Mouse (Mus musculus): ENCODE results near the gene Kcnj6.

Kcnj6 gene

DNA sequence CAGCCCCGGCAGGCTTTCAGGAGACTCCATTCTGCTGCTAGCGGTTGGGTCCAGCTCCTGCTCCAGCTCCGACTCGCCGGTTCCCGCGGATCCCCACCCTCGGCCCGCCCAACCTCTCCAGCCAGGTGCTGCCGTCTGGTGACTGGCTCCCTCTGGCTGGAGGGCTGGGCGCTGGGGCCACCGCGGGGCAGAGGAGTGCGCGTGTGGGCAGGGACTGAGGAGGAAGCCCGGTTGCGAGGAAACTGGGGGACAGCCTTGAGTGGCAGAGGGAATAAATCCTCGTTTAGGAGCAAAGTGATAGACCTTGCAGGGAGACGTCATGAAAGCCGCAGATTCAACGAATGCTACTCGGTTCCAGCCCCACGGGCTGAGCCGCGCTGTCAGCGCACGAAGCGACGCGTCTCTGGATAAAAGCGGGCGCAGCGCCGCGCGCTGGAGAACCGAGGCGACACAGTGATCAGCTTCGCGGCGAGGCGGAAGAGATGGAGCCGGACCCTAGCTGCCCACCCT, at the start of gene Kcnj6:
Gene Kcnj6 (minus strand): TSS at position 362 of the 510 bp plus-strand sequence.
- peak; percentile 77 for DNase-seq (ENCODE audit: low spot score)

DNA sequence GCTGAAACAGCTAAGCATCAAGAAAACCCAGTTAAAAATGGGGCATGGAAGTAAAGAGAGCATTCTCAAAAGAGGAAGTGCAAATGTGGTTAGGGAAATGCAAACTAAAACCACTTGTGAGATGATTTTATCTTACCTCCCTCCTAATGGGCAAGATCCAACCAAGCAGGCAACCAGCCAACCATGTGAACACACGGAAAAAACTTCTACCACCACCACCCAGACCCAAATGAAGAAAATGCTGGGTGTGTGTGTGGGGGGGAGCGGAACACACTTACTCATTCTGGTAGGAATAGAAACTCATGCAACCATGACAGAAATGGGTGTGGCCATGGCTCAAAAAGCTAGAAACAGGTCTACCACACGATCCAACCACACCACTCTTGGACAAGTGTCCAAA, 12.4 kb upstream of the Kcnj6 start:
- DNase-seq (ENCODE audit: low spot score) = no peak

DNA sequence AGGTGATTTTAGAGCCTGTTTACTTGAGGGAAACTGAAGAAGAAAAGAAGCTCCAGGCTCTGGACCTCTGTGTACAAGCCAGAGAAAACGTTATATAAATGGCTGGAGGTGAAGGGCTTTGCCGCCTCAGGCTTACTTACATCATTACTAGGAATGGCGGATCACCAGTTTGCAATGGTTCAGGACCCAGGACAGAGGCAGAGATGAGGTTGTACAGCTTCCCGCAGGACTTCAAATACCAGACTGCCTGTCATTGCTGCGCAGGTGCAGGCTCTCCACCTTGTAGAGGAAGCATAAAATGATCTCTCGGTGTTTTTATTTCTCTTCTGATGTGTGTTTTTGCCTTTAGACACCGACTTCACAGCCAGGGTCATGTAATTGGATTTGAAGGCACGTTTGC, 7.1 kb upstream of the Kcnj6 start:
- no peak for DNase-seq (ENCODE audit: low spot score)

DNA sequence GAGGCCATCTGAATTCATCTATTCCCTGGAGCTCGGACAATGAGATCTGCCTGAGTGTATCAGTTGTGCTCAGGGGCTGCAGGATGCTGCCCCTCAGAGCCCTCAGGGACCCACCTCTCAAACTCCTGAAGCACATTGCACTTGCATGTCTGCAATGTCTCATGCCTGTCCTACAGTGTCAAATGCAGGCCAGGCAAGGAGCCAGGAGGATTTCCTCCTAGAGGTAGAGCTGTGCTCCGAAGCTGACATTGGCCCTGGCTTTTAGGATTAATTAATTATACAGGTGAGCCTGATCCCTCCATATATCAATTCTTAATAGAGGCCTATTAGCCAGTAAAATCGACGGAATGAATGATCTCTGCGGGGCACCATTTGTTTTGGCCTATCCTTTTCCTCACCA, 2.0 kb upstream of the Kcnj6 start:
- DNase-seq (ENCODE audit: low spot score) = no peak

DNA sequence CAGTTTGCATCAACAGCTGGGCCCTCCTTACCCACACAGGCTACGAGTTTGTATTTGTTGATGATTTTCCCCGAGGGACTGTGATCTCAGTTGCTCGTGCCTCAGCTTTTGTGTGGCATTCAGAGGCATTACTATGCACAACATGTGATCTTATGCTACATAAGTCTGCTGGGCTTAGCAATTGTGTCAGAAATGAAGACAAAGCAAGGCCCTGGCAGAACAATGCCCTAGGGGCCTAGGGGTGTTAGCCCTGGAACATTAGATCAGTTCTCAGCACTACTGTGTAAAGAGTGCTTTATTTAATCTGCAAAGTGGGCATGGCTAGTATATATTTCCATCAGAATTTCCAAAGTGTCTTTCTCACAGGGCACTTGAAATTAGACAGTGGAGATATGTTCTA, 1.5 kb upstream of the Kcnj6 start:
- DNase-seq (ENCODE audit: low spot score) = no peak

DNA sequence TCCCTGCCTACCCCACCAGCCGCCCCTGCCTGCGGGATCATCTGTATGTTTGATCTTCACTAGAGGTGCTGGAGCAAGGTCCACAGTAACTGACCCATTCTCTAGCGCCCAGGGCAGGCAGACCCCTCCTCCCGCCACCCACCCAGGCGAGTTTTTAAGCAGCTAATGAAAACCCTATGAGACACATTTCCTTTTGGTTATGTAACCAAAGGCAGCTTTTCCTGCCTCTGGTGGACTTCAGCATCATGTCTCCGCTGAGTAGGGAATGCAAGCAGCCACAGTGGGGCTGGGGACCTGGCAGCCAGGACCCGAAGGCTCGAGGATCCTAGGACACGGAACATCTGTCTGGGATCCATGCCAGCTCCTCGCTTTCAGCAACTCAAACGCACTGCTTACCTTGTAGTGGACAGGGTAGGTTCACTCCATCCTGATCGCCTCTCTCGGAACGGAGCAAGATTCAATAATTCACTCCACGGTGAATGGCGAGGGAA, 665 bp downstream of the Kcnj6 start:
- peak; percentile 42 for DNase-seq (ENCODE audit: low spot score)

DNA sequence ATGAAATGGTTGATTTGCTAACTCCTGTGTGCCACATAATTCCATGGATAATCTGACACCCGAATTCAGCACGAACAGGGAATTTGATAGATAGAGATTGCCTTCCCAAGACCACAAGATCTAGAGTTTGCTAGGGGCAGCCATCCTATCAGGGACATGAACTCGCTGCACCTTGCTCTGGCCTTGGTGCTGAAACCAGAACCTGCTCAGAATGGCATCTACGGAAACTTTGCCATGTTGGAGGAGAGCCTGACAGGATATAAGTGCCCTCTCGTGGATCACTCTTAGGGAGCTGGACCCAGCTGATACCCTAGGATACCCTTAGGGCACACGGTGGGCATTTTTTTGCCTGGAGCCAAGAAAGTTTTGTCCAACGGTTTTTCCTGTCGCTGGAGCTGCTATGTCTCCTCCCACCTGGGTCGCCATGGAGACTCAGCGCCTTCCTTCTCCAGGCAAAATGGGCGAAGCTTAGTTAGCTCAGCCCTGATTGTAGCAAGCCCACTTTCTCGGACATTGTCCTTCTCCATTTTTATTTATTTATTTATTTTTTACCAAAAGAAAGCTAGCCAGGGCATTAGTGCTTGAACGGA, 1.9 kb downstream of the Kcnj6 start:
- peak; percentile 42 for DNase-seq (ENCODE audit: low spot score)

DNA sequence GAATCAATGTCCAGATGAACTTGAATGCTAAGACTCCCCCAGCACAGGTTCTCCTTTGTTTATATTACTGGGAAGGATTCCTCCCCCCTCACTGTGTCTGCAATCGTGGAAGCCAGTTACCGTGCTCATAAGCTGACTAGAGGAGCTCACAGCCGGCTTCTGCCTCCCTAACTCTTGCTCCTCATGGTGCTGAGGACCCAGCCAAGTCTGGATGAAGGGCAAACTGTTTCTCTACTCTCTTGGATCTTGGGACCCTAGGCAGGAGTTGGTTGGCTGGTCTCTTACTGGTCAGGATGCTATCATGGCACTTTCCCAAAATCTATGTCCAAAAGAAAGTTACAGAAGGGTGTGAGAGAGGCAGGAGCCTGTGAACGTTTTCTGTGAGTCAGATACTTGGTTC, 2.6 kb downstream of the Kcnj6 start:
- DNase-seq (ENCODE audit: low spot score) = no peak

DNA sequence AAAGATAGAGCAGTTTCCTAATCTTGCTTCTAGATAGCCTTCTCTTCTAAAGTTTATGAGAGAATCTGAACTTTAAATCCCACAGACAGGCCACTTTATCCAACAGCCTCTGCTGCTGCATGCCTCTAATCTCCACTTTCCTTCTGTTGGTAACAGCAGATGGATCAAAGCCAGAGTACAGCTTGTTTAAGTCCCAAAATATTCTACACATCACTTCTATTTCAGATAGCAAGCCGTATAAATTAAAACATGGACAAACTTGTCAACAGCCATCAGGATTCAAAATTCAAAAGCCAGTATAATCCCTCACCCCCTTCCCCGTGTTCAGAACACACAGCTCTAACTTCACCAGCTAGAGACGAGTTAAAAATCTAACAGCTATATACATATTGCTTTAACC, 3.4 kb downstream of the Kcnj6 start:
- DNase-seq (ENCODE audit: low spot score) = no peak

DNA sequence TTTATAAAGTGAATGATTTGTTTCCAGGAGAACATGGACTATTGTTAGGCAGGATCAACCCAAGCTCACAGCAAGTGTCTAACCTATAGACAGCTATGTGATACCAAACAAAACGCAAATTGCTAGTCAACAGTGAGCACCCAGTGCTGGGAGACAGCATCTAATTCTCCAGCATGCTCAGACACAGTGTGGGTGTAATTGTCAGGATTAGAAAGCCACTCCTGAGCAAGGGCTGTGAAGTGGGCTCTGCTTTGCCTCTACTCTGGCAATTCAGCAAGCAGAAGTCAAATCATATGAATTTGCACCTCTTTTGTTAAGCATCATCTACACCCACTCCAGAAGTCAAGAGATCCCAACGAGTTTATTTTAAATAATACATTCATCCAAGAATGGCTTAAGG, 7.4 kb downstream of the Kcnj6 start:
- DNase-seq (ENCODE audit: low spot score) = no peak

DNA sequence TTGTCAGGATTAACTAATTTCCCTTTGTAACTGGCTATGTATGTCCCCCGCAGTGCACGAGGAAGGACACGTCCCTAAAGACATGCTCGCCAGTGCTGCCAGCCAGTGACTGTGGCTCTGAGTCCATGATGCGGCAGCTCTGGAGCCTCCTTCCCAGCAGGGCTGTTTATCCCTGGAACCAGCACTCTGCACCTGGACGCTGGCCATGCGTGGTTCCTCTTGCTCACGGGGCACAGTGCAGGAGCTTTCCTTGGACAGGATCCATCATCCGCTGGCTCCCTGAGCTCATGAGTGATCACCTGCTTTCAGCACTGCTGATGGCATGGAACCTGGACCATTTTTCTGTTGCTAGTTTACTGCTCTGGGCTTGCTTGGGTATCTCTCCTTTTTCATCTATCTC, 10.8 kb downstream of the Kcnj6 start:
- no peak for DNase-seq (ENCODE audit: low spot score)

DNA sequence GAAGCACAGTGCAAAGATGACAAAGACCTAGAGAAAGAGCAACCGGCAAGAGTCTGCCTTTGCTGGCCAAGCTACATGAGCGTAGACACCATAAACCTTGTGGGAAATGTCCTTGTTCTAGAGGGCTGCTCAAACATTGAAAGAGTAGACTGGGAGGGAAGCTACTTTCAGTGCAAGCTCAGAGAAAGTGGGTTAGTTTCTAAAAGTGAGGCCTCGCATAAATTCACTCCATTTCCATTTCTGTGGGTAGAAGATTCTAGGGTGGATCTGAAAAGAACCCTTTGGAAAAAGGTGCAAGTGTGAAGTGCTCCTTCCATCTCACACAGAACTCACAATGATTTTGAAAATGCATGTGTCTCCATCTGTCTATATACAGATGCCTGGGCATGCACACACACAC, 13.2 kb downstream of the Kcnj6 start:
- DNase-seq (ENCODE audit: low spot score) = no peak

DNA sequence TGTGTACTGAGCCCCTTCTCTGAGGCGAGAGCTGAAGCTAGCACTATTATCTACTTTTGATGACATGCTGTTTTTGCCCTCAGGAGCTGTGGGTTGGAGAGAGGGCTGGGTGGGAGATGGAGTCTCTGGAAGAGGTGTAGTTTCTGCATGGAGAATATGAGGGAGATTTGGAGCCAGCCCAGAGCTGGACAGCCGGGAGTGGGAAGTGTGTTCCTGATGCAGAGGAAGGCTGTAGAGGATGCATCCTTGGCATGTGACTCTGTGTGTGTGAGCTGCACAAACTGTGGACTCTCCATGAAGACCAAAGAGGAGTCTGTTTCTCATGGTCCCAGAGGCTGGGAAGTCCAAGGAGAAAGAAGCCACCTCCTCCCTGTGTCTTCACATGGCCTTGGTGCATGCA, 17.1 kb downstream of the Kcnj6 start:
- DNase-seq (ENCODE audit: low spot score) = no peak

DNA sequence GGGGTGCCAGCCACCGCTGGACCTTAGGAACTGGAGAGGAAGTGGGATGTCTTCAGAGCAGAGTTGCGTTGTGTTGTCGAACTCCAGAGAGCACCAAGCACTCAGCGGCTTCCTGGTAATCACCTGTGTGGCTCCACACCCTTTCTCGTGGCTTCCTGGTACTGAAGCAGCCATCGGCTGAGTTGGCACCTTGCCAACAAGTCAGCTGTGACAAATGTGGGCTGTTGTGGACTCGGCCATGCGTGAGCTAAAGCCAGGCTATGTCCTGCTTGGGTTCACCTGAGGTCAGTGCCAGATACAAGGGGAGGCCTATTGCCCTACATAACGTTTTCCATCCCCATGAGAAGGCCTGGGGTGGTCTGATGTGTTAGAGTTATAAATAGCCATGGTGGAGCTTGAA, 18.0 kb downstream of the Kcnj6 start:
- DNase-seq (ENCODE audit: low spot score) = no peak

DNA sequence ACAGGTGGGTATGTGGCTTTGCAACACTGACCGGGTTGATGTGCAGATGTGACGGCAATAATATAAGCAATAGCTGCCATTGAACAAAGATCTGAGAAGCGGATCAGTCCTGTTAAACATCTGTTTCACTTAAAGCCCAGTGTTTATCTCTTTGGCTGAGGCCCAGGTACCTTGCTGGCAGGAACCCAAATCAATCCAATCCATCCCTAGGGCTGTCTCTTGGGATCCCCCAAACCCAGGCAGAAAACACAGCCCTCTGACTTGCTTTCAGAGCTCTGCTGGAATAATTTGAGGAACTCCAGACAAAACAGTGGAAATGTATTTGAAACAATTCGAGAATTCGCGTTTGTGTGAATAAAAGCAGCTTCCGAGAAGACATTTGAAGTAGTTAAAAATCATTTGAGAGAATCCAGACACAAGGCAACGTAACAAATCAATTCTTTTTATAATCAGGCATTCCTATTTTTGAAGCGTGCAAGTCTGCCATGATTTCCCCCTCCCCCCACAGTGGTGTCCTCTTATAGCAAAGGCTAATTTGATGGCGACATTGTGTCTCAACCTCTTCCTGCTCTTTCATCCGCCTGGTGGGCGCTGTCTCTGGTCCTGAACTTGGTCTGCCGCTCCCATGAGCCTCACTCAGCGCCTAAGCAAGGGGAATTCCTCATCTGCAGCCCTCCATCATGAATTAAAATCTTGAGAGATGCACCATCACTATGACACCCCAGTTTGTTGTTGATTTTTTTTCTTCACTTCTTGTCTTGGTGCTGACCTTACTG, 25.2 kb downstream of the Kcnj6 start:
- DNase-seq (ENCODE audit: low spot score) = no peak

DNA sequence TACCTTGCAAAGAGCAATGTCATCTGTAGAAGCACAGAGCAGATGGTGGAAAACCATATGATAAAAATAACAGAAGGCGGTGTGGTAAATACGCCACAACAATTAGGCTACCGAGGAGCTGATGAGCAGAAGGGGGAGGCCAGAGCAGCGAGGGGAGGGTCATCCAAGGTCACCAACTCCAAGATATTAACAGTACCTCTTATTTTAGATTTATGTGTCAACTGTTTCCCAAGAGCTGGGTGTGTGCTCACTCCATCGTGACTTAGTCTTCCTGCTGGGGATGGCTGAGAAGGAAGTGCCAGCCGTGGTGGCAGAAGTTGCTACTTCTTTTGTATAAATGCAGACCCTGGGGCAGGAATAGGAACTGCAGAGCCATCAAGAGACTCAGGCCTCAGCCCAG, 28.6 kb downstream of the Kcnj6 start:
- no peak for DNase-seq (ENCODE audit: low spot score)

DNA sequence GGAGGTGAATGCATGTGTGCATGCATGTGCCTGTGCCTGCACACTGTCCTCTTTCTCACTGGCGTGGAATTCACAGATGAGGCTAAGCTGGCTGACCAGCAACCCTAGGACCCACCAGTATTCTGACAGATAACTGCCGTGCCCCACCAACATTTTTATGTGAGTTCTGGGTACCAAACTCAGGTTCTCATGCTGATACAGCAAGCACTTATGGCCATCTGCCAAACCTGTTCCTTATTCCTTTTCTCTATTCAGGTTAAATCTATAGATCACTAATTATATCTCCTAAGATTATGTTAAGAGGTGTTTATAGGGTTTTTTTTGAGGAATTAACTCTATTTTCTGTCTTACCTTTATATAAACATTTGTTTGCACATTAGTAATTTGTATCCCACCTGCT, 29.0 kb downstream of the Kcnj6 start:
- DNase-seq (ENCODE audit: low spot score) = no peak

DNA sequence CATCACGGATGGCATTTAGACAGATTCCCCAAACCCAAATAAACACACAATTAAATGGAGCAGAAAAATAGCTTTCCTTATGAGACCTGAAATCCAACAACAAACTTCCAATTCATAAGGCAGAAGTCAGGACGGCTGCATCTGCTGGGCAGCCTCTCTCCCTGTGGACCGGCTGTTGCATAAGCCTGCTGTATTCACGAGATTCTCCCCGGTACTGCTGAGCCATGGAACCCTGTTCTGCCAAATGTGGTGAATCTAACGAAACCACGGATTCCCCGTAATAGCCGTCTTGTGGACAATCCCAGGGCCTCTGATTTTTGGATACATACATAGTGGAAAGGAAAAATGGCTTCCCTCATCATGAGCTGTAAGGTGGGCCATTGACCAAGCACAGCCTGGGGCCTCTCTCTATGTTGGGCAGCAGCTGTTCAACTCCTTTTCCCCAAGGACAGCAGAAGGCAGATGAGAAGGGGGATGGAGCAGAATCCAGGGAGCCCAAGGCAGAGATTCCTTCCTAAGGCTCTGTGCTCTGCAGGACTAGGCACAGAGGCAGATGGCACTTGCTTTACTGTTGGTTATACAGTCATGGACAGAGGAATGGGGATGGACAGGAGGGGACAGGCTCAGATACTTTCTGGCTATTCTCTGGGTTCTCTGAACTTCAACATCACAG, 40.2 kb downstream of the Kcnj6 start:
- peak; percentile 37 for DNase-seq (ENCODE audit: low spot score)

DNA sequence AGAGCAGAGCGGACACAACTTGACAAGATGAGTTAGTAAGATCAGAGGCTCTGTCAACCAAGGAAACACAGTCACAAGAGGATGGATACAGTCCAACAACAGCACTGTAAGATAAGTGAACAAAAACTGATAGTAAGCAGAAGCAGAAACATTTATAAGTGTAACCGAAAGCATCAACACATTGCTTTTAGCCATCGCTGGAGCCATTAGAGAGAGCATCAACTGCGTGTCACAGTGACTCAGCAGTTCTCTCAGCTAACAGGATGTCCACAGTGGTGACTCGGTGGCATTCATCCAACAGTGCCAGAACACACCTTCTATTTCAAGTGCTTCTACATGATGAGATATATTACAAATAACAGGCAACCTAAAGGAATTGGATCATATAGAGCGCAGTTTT, 41.1 kb downstream of the Kcnj6 start:
- no peak for DNase-seq (ENCODE audit: low spot score)

DNA sequence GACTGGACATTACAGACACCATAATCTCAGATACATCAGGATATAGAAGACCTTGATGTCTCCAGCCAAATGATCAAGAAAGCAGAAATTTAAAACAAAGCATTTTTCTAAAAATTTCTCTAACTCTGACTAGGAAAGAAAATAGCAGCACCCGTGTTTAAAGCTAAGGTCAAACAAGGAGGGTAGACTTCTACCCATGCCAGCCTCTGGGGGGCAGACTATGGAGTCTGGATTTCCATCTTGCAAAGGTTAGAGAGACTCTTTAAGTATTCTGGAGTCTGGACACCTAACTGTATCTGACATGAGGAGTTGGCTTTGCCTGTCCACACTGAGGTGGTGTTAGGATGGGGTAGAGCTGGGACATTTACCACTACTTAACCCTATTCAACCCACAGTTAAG, 44.2 kb downstream of the Kcnj6 start:
- no peak for DNase-seq (ENCODE audit: low spot score)

DNA sequence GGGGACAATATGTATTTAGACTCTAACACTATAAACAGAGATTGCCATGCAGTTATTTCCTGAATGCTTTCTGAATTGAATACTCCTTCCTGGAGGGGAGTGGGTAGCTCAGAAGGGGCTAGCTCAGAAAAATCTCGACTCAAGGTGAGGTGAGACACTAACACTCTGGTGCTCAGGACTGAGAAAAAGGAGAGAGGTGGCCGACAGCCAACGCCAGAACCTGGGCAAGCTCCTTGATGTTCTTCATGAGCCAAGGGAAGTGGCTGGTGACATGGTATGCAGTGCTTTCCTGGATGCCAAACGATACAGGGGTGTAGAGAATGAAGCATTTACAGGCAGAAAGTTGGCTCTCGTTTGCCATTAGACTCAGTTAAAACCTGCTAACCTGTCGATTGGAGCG, 48.3 kb downstream of the Kcnj6 start:
- no peak for DNase-seq (ENCODE audit: low spot score)

DNA sequence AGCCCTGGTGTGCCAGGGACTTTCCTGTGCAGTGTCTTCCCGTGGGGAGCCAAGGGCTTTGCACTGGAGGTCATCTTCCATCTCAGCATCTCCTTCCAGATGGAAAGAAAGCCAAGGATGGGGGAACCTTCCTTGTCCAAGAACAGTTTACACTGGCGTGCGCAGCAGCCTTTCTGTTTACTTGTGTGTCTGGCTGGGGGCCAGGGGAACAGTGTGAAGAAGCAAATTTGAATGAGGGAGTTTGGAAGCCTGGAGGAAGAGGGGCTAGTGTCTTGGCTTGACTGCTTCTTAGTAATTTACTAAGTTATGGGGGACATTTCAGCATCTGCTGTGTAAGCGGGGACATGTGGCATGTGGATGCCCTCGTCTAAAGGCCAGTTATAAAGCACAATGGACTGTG, 50.7 kb downstream of the Kcnj6 start:
- DNase-seq (ENCODE audit: low spot score) = no peak

DNA sequence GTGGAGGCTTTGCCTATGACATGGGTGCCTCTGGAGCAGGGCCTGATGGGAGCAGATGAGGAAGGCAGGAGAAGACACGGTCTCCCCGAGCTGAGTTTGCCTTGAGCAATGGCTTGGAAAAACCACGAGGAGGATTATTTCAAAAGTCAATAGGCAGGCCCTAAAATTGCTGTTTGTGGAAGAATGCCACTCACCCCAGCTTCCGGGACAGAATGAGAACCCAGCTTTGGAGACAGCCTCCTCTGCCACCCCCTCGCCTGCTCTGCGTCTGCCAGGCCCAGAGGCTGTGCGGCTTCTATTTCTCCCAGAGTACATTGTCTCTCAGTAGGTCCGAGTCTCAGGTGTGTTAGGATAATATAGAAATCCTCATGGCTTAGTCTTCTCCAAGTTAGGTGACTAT, 64.8 kb downstream of the Kcnj6 start:
- DNase-seq (ENCODE audit: low spot score) = peak; percentile 67
